Mouse (Mus musculus) embryonic facial prominence, embryonic 15.5 days (tissue): ENCODE data around the gene Msh5. TPM values are rescaled to one million over a fixed set of nuclear protein-coding genes. Genes with fewer than 3 reads are reported as not detected.
"Not testable (repeated sequence)": the region's sequence is repeated elsewhere in the genome, so short reads cannot be mapped to it uniquely, and the experiment has no call there.

ENCODE experiments used
- ATAC-seq: fragments of 200-750 bp; cut with Nextera tagmentation; 2 replicates; pipeline ENCODE4 v1.8.0; 2017; ENCODE audit warnings: low read depth, moderate TSS enrichment; ENCODE audit not compliant: insufficient number of reproducible peaks, low FRiP score, low TSS enrichment
- H3K27ac ChIP-seq: fragments of 300-500 bp; sonication (generic); replicated peaks from 2 replicates; pipeline ENCODE4 v1.5.1; 2015; ENCODE audit warnings: mild to moderate bottlenecking, inconsistent platforms
- H3K27me3 ChIP-seq: fragments of 300-500 bp; sonication (generic); 2 replicates; pipeline ENCODE4 v1.6.1; 2015; ENCODE audit warnings: inconsistent platforms
- H3K36me3 ChIP-seq: fragments of 300-500 bp; sonication (generic); 2 replicates; pipeline ENCODE4 v1.6.1; 2015; ENCODE audit warnings: mild to moderate bottlenecking, inconsistent platforms
- H3K4me1 ChIP-seq: fragments of 300-500 bp; sonication (generic); 2 replicates; pipeline ENCODE4 v1.6.1; 2015; ENCODE audit warnings: inconsistent platforms
- H3K4me2 ChIP-seq: fragments of 300-500 bp; sonication (generic); replicated peaks from 2 replicates; pipeline ENCODE4 v1.6.1; 2015; ENCODE audit warnings: mild to moderate bottlenecking, inconsistent platforms
- H3K4me3 ChIP-seq: fragments of 300-500 bp; sonication (generic); replicated peaks from 2 replicates; pipeline ENCODE4 v1.5.1; 2015; ENCODE audit warnings: mild to moderate bottlenecking, inconsistent platforms
- H3K9ac ChIP-seq: fragments of 300-500 bp; sonication (generic); 2 replicates; pipeline ENCODE4 v1.6.1; 2015; ENCODE audit warnings: inconsistent platforms
- H3K9me3 ChIP-seq: fragments of 300-500 bp; sonication (generic); replicated peaks from 2 replicates; pipeline ENCODE4 v1.6.1; 2016; ENCODE audit warnings: inconsistent platforms
- WGBS: fragments of 180-500 bp; shearing (Covaris S2); methylation state at CpG from one replicate; pipeline ENCODE4 v1.1.7; 2015; 5-methylcytosine and 5-hydroxymethylcytosine counted together
- polyA plus RNA-seq: library from polyadenylated mRNA; unstranded; fragments of >200 nt; fragmentation: Nextera tagmentation; extraction: Ambion mirVana; gene quantifications from 2 replicates; pipeline ENCODE4 v1.2.1, GENCODE M21; 2015

The Msh5 gene
- polyA plus RNA-seq, 1 experiment from 2014 or later, result 5.4 TPM

DNA sequence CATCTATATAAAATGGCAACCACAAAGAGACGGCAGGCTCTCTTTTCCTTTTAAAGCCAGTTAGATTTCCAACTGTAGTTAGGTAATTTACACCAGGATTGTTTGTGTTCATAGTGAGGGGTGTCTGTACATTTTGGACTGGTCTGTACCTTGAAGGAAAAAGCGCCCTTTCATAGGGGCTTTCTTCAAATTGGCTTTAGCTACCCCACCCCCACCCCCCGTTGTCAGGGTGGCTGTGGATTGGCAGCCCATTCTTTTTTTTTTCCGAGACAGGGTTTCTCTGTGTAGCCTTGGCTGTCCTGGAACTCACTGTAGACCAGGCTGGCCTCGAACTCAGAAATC, 49.4 kb downstream of the Msh5 start:
- H3K36me3 ChIP-seq, result peaks cover 22% of the 10 kb centered on the region
- 92% methylated on average over 5 of the region's 5 CpGs for WGBS
- H3K9ac ChIP-seq, result no peak overlapping the region
- no peaks in the 10 kb centered on the region for H3K27me3 ChIP-seq
- H3K4me2 ChIP-seq, result no peak overlapping the region
- no peak overlapping the region for H3K27ac ChIP-seq
- peaks cover 31% of the 10 kb centered on the region for H3K4me1 ChIP-seq
- no peaks in the 10 kb centered on the region for H3K9me3 ChIP-seq
- H3K4me3 ChIP-seq, result no peak overlapping the region
- no peak for ATAC-seq

DNA sequence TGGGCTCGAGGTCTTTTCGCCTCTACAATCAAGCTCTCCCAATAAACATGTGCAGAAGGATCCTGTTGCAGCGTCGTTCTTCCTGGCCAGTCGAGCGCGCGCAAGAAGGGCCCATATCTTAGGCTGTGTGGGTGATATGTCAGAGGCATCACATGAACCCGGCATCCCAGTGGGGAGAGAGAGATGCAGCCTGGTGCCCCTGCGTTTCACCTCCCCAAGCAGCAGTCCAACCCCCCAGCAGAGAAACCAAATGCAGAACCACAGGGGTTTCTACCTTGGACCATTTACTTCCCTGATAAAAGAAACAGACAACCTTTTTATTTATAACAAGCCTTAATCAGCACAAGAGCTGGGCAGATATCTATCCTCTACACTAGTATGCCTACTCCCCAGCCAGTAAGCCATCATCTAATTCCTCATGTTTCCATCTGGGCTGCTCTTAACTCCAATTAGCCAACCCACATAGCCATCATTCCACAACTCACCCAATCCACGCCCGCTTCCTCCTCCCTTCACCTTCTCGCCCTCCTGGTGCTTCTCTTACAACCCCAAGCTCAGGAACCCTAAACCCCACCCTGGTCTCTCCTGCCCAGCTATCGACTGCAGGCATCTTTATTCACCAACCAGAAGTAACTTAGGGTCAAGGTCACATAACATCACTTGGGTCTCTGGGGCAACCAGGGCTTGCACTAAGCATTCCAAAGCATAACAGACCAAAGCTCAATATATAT, 50.0 kb downstream of the Msh5 start:
- Histone ChIP-seq H3K9me3 (no peaks in the 10 kb centered on the region), H3K27ac (no peak overlapping the region), H3K9ac (no peak overlapping the region), H3K36me3 (peaks cover 22% of the 10 kb centered on the region), H3K4me1 (peaks cover 27% of the 10 kb centered on the region), H3K27me3 (no peaks in the 10 kb centered on the region), H3K4me3 (no peak overlapping the region), H3K4me2 (no peak overlapping the region)
- WGBS, result 90% methylated on average over 13 of the region's 14 CpGs
- no peak for ATAC-seq

DNA sequence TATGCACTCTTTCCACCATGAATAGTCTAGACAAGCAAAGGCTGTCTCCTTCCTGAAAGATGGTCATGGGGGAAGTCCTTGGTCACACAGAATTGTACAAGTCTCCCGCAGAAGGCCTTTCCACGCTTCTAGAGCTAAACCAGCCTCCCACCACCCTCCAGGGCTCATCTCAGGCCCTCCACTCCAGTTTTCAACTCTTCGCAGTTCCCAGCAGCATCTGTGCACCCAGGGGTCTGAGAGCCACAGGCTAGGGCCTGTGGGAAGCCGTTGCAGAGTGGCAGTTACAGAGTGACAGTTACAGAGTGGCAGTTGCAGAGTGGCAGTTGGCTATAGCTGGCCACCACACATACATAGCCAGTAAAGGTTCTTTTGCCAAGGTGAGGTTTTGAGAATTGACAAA, 50.6 kb downstream of the Msh5 start:
- not testable (repeated sequence) for H3K9me3 ChIP-seq, H3K27ac ChIP-seq, H3K27me3 ChIP-seq, ATAC-seq, H3K9ac ChIP-seq, H3K4me3 ChIP-seq, H3K4me2 ChIP-seq
- Histone ChIP-seq H3K36me3 (peaks cover 27% of the 10 kb centered on the region), H3K4me1 (peaks cover 27% of the 10 kb centered on the region)
- 93% methylated on average over 4 of the region's 4 CpGs for WGBS

DNA sequence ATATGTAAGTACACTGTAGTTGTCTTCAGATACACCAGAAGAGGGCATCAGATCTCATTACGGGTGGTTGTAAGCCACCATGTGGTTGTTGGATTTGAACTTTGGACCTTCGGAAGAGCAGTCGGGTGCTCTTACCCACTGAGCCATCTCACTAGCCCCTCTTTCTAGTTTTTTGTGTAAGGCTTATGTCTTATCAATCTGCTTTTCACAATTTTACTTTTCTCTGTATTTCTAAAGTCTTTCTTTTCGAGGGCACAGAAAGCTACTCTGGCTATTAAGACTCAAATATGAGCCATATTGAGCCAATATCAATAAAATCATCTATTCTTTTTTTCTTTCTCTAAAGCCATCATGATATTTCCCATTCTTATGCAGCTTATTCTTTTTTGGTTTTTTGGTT, 51.4 kb downstream of the Msh5 start:
- H3K9me3 ChIP-seq, H3K4me2 ChIP-seq, H3K9ac ChIP-seq, H3K27ac ChIP-seq, H3K4me3 ChIP-seq, H3K27me3 ChIP-seq, ATAC-seq: not testable (repeated sequence)
- peaks cover 30% of the 10 kb centered on the region for H3K36me3 ChIP-seq
- WGBS, result 89% methylated on average over 4 of the region's 4 CpGs
- H3K4me1 ChIP-seq, result peaks cover 27% of the 10 kb centered on the region

- H3K27me3 ChIP-seq, result no peaks in the 10 kb centered on the region
- no peak overlapping the region for H3K9ac ChIP-seq
- no peaks in the 10 kb centered on the region for H3K9me3 ChIP-seq
- no peak overlapping the region for H3K4me2 ChIP-seq
- no peak for ATAC-seq
- no peak overlapping the region for H3K4me3 ChIP-seq
- no peak overlapping the region for H3K27ac ChIP-seq
- peaks cover 32% of the 10 kb centered on the region for H3K36me3 ChIP-seq
- H3K4me1 ChIP-seq, result peaks cover 22% of the 10 kb centered on the region
Measured at GRCm38 (mm10) chr17:34994751-34995150, 51.8 kb downstream of the Msh5 start.

GRCm38 (mm10) chr17:34984218-34984617, 62.3 kb downstream of the Msh5 start:
- ATAC-seq, result no peak

DNA sequence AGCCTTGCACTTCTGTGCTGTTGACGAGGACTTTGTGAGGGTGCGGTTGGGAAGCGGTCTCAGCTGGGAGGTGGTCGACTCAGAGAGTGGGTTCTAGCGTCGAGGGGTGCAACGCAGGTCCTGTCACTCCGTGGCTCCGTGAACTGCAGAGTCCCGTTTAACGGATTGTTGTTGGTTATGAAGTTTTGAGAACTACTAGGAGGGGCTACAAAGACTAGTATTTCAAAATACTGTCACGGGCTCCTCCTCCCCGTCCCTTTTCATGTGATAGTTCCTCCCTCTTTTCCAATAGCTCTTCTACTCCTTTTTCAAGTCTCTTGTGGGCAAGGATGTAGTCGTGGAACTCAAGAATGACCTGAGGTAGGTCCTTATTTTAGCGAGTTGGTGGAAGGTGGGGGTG, 64.2 kb downstream of the Msh5 start:
- H3K27me3 ChIP-seq, result no peaks in the 10 kb centered on the region
- H3K9ac ChIP-seq, result peak overlapping the region; percentile 90
- peak overlapping the region; percentile 99 for H3K27ac ChIP-seq
- H3K4me1 ChIP-seq, result peaks cover 14% of the 10 kb centered on the region
- no peaks in the 10 kb centered on the region for H3K9me3 ChIP-seq
- WGBS, result 0% methylated on average over 15 of the region's 15 CpGs
- H3K4me3 ChIP-seq, result peak overlapping the region; percentile 88
- peak overlapping the region; percentile 87 for H3K4me2 ChIP-seq
- peaks cover 20% of the 10 kb centered on the region for H3K36me3 ChIP-seq
- ATAC-seq, result no peak; the same call in 1 of the 2 replicates

More at GRCm38 (mm10) chr17:34984218-34984617, 62.3 kb downstream of the Msh5 start:
- Histone ChIP-seq H3K36me3 (peaks cover 24% of the 10 kb centered on the region), H3K9me3 (no peaks in the 10 kb centered on the region), H3K4me2 (no peak overlapping the region), H3K4me1 (peaks cover 14% of the 10 kb centered on the region), H3K27me3 (no peaks in the 10 kb centered on the region), H3K9ac (no peak overlapping the region), H3K27ac (no peak overlapping the region), H3K4me3 (no peak overlapping the region)
- WGBS, result 90% methylated on average over 2 of the region's 2 CpGs

- H3K36me3 ChIP-seq, result peaks cover 19% of the 10 kb centered on the region
- H3K4me3 ChIP-seq, result peak within 1 kb of the TSS; percentile 88
- H3K4me2 ChIP-seq, result peak within 1 kb of the TSS; percentile 87
- WGBS, result under 1% methylated on average over 58 of the region's 58 CpGs
- no peaks in the 10 kb centered on the region for H3K27me3 ChIP-seq
- H3K27ac ChIP-seq, result peak within 1 kb of the TSS; percentile 99
- no peaks in the 10 kb centered on the region for H3K9me3 ChIP-seq
- peak within 1 kb of the TSS; percentile 90 for H3K9ac ChIP-seq
- peak; percentile 94 for ATAC-seq
- H3K4me1 ChIP-seq, result peaks cover 14% of the 10 kb centered on the region
Measured at GRCm38 (mm10) chr17:34981690-34982180, 64.8 kb downstream of the Msh5 start, which contains the start of gene Lsm2. Gene Lsm2, plus strand, starts transcription at chr17:34981862.

- peak overlapping the region; percentile 87 for H3K4me2 ChIP-seq
- no peaks in the 10 kb centered on the region for H3K27me3 ChIP-seq
- ATAC-seq, result no peak
- H3K4me1 ChIP-seq, result peaks cover 14% of the 10 kb centered on the region
- peak overlapping the region; percentile 99 for H3K27ac ChIP-seq
- H3K9me3 ChIP-seq, result no peaks in the 10 kb centered on the region
- H3K9ac ChIP-seq, result peak overlapping the region; percentile 90; the same call in 1 of the 2 replicates
- peaks cover 8% of the 10 kb centered on the region for H3K36me3 ChIP-seq
- WGBS, result 6% methylated on average over 2 of the region's 2 CpGs
- peak overlapping the region; percentile 88 for H3K4me3 ChIP-seq
Measured at GRCm38 (mm10) chr17:34980655-34981054, 65.9 kb downstream of the Msh5 start.

DNA sequence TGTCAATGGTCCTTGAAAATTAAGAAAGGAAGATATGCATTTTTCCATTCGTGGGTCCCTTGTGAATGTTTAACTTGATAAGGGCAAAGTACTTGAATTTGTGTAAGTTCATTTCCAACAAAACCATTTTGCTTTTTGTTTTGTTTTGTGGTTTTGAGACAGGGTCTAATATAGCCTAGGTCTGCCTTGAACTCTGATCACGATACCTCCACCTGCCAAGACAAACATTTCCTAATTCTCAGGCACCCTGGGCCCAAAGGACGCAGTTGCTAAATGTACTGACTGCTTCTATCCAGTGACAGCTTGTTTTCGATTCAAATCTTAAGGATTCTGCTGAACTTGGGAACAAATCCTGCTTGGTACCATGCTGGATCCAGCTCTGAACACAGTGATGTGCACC, 66.9 kb downstream of the Msh5 start:
- 90% methylated on average over 4 of the region's 4 CpGs for WGBS
- no peaks in the 10 kb centered on the region for H3K9me3 ChIP-seq

More for the DNA sequence above, 66.9 kb downstream of the Msh5 start:
- Histone ChIP-seq H3K36me3 (no peaks in the 10 kb centered on the region), H3K4me1 (peaks cover 14% of the 10 kb centered on the region), H3K4me2 (no peak overlapping the region), H3K27me3 (no peaks in the 10 kb centered on the region), H3K27ac (no peak overlapping the region), H3K4me3 (no peak overlapping the region), H3K9ac (no peak overlapping the region)
- no peak for ATAC-seq
